Mouse (Mus musculus): ENCODE results near the gene Lrrc75a.

Gene Lrrc75a

GRCm38 (mm10) chr11:62589391-62589790 is 58.9 kb downstream of the Lrrc75a start:
- no peak for DNase-seq

GRCm38 (mm10) chr11:62587034-62587433 is 61.3 kb downstream of the Lrrc75a start:
- no peak for DNase-seq

GRCm38 (mm10) chr11:62584671-62585206 is 63.6 kb downstream of the Lrrc75a start:
- DNase-seq, result no peak

- DNase-seq, result no peak
Measured at GRCm38 (mm10) chr11:62583031-62583430, 65.3 kb downstream of the Lrrc75a start.

GRCm38 (mm10) chr11:62576530-62577152 is 71.7 kb downstream of the Lrrc75a start:
- peak in 1 of 2 experiments; percentile 20 for DNase-seq

GRCm38 (mm10) chr11:62575659-62576438 is 72.5 kb downstream of the Lrrc75a start:
- DNase-seq, result peak; percentile 89 to 93

- DNase-seq, result peak; percentile 97
Measured at GRCm38 (mm10) chr11:62575297-62575658, 73.0 kb downstream of the Lrrc75a start.

GRCm38 (mm10) chr11:62574703-62575085 is 73.6 kb downstream of the Lrrc75a start:
- no peak for DNase-seq

GRCm38 (mm10) chr11:62573959-62574702 is 74.2 kb downstream of the Lrrc75a start, which contains the start of gene Trpv2:
Trpv2 (plus strand) TSS chr11:62574486.
- no peak for DNase-seq

- no peak for DNase-seq
Measured at GRCm38 (mm10) chr11:62568300-62568699, 80.0 kb downstream of the Lrrc75a start.

- DNase-seq, result no peak
Measured at GRCm38 (mm10) chr11:62566211-62566610, 82.1 kb downstream of the Lrrc75a start.

- no peak for DNase-seq
Measured at GRCm38 (mm10) chr11:62565747-62566146, 82.6 kb downstream of the Lrrc75a start.

GRCm38 (mm10) chr11:62563590-62563989 is 84.7 kb downstream of the Lrrc75a start:
- DNase-seq, result no peak

GRCm38 (mm10) chr11:62560463-62561016 is 87.8 kb downstream of the Lrrc75a start:
- peak in 1 of 2 experiments; percentile 31 for DNase-seq

- no peak for DNase-seq
Measured at GRCm38 (mm10) chr11:62558961-62559646, 89.2 kb downstream of the Lrrc75a start.

GRCm38 (mm10) chr11:62558152-62558551 is 90.2 kb downstream of the Lrrc75a start:
- no peak for DNase-seq

- no peak for DNase-seq
Measured at GRCm38 (mm10) chr11:62557205-62557604, 91.1 kb downstream of the Lrrc75a start.

- no peak for DNase-seq
Measured at GRCm38 (mm10) chr11:62555896-62556412, 92.4 kb downstream of the Lrrc75a start.

- no peak for DNase-seq
Measured at GRCm38 (mm10) chr11:62554934-62555517, 93.3 kb downstream of the Lrrc75a start.
